Mouse (Mus musculus) kidney, embryonic 14.5 days (tissue): Measurements from ENCODE around the gene Hist1h3i. TPM values are rescaled to one million over a fixed set of nuclear protein-coding genes. Genes with fewer than 3 reads are reported as not detected.
"Not testable (repeated sequence)": the region's sequence is repeated elsewhere in the genome, so short reads cannot be mapped to it uniquely, and the experiment has no call there.

Source experiments
- ATAC-seq: fragments of 200-750 bp; cut with Nextera tagmentation; 2 replicates; pipeline ENCODE4 v1.8.0; 2017; ENCODE audit warnings: moderate number of reproducible peaks, mild to moderate bottlenecking, moderate TSS enrichment, moderate library complexity; ENCODE audit not compliant: low FRiP score, low TSS enrichment
- H3K27ac ChIP-seq: fragments of 300-500 bp; sonication (generic); 2 replicates; pipeline ENCODE4 v1.5.1; 2014; ENCODE audit warnings: low read depth, mild to moderate bottlenecking, low read length, moderate library complexity, mixed read lengths
- H3K27me3 ChIP-seq: fragments of 300-500 bp; sonication (generic); 2 replicates; pipeline ENCODE4 v1.6.1; 2014; ENCODE audit warnings: mild to moderate bottlenecking, low read length; ENCODE audit not compliant: control insufficient read depth, insufficient read depth
- H3K36me3 ChIP-seq: fragments of 300-500 bp; sonication (generic); 2 replicates; pipeline ENCODE4 v1.6.1; 2014; ENCODE audit warnings: low read length, mixed read lengths; ENCODE audit not compliant: control insufficient read depth, insufficient read depth
- H3K4me1 ChIP-seq: fragments of 300-500 bp; sonication (generic); 2 replicates; pipeline ENCODE4 v1.6.1; 2014; ENCODE audit warnings: low read length, mixed read lengths; ENCODE audit not compliant: control insufficient read depth, insufficient read depth
- H3K4me2 ChIP-seq: fragments of 300-500 bp; sonication (generic); replicated peaks from 2 replicates; pipeline ENCODE4 v1.6.1; 2014; ENCODE audit warnings: low read depth, mild to moderate bottlenecking, low read length
- H3K4me3 ChIP-seq: fragments of 300-500 bp; sonication (generic); 2 replicates; pipeline ENCODE4 v1.5.1; 2014; ENCODE audit warnings: mild to moderate bottlenecking, low read length
- H3K9ac ChIP-seq: fragments of 300-500 bp; sonication (generic); 2 replicates; pipeline ENCODE4 v1.6.1; 2014; ENCODE audit warnings: low read depth, mild to moderate bottlenecking, low read length, moderate library complexity
- H3K9me3 ChIP-seq: fragments of 300-500 bp; sonication (generic); 2 replicates; pipeline ENCODE4 v1.6.1; 2016; ENCODE audit warnings: low read length; ENCODE audit not compliant: control insufficient read depth
- WGBS: fragments of 180-500 bp; shearing (Covaris S2); extraction: QIAGEN DNeasy Blood & Tissue Kit; methylation state at CpG from one replicate; pipeline ENCODE4 v1.1.7; 2014; 5-methylcytosine and 5-hydroxymethylcytosine counted together
- polyA plus RNA-seq: library from polyadenylated mRNA; unstranded; fragments of >200 nt; fragmentation: Nextera tagmentation; extraction: Ambion mirVana; gene quantifications from 2 replicates; pipeline ENCODE4 v1.2.1, GENCODE M21; 2014

Gene Hist1h3i
- polyA plus RNA-seq, 1 experiment from 2014 or later: 212 TPM

DNA sequence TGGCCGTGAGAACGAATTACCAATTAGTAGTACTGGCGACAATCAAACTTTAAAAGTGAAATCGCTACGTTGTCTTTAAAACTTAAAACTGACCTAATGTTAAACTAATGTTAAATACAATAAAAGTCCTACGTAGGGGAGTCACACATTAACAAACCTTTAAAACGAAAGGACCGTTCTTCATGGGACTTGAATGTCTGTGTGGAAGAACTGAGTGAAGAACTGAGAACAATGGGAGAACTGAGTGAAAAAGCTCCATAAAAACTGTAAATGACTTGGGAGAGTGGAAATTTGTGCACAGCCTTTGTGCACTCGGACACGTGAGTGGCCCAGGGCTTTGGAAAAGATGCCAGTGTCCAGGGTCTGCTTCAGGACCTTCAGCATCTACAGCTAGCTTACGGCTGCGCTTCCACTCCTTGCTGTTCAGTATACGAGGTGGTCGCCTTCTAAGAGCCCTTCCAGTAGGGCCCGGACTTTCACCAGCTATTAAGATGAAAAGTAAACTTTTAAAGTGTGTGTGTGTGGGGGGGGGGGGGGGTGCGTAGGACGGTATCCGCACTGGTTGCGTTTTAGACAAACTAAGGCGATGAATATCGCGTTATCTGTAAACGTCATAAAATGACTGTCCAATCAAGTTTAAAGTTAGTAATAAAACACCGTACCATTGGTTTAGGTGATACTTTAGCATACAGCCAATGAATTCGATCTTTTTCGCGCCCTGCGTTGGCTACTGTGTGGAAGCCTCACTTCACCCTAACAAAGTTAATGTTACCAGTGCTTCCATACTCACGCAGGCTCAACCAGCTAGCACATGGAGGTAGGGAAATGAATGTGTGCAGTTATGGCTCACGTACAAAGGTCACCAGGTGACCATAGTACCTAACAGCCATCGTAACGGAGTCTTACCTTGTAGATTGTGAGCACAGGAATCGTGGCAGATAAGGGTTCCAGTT is 4.1 kb downstream of the Hist1h3i start:
- Histone ChIP-seq H3K9me3 (no peaks in the 10 kb centered on the region), H3K4me1 (peaks cover 10% of the 10 kb centered on the region), H3K36me3 (no peaks in the 10 kb centered on the region), H3K27me3 (no peaks in the 10 kb centered on the region), H3K4me2 (peak overlapping the region; percentile 88), H3K27ac (peak overlapping the region; percentile 99), H3K9ac (peak overlapping the region; percentile 96), H3K4me3 (peak overlapping the region; percentile 74)
- peak; percentile 80 for ATAC-seq
- WGBS: 4% methylated on average over 33 of the region's 33 CpGs

DNA sequence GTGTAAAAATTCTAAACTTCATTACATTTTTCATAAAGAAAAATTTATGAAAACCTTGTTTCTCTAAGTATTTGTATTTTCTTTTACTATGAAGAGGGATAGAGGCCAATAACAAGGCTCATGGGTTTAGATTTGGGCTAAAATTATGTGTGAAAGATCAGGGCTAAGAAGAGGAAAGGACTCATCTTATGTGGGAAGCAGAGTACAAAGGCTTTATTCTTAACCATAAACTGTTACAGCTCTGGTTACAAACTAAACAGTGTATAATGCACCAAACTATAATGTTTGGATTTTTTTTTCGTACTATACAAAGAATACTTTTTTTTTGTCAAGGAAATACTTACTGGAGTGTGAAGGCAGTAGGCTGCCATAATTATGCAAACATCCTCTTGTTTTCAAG is 27.5 kb downstream of the Hist1h3i start:
- Histone ChIP-seq H3K27ac (no peak overlapping the region), H3K9me3 (no peaks in the 10 kb centered on the region), H3K4me1 (peaks cover 10% of the 10 kb centered on the region; the same call in 1 of the 2 replicates), H3K4me3 (no peak overlapping the region; the same call in 1 of the 2 replicates), H3K27me3 (no peaks in the 10 kb centered on the region), H3K36me3 (no peaks in the 10 kb centered on the region; the same call in 1 of the 2 replicates), H3K9ac (peak overlapping the region; percentile 42; the same call in 1 of the 2 replicates), H3K4me2 (peak overlapping the region; percentile 55)
- no peak for ATAC-seq
- WGBS: 39% methylated on average over 1 of the region's 1 CpGs

DNA sequence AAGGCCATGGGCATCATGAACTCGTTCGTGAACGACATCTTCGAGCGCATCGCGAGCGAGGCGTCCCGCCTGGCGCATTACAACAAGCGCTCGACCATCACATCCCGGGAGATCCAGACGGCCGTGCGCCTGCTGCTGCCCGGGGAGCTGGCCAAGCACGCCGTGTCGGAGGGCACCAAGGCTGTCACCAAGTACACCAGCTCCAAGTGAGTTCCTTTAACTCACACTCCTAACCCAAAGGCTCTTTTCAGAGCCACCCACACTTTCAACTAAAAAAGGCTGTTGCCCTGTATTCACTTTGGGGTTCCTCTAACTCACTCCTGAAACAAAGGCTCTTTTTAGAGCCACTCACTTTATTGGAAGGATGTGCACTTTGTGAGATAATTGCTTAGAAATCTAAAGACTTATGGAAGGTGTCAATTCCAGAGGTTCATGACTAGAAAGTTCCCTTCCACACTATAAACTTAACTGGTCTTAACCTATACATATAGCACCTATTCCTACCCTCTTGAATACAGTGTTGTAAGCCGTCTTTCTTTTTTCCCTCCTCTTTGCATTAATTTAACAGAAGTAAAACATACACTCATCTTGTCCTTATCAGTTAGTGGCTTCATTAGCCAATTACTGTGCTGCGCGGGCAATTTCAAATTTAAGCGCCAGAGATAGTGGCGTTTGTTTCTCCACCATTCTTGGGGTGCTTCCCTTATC is 28.7 kb downstream of the Hist1h3i start:
- H3K9me3 ChIP-seq, H3K4me1 ChIP-seq, H3K36me3 ChIP-seq, ATAC-seq, H3K27me3 ChIP-seq: not testable (repeated sequence)
- Histone ChIP-seq H3K27ac (peak overlapping the region; percentile 95), H3K4me2 (peak overlapping the region; percentile 59), H3K9ac (peak overlapping the region; percentile 61), H3K4me3 (peak overlapping the region; percentile 35)
- WGBS: 2% methylated on average over 23 of the region's 26 CpGs

DNA sequence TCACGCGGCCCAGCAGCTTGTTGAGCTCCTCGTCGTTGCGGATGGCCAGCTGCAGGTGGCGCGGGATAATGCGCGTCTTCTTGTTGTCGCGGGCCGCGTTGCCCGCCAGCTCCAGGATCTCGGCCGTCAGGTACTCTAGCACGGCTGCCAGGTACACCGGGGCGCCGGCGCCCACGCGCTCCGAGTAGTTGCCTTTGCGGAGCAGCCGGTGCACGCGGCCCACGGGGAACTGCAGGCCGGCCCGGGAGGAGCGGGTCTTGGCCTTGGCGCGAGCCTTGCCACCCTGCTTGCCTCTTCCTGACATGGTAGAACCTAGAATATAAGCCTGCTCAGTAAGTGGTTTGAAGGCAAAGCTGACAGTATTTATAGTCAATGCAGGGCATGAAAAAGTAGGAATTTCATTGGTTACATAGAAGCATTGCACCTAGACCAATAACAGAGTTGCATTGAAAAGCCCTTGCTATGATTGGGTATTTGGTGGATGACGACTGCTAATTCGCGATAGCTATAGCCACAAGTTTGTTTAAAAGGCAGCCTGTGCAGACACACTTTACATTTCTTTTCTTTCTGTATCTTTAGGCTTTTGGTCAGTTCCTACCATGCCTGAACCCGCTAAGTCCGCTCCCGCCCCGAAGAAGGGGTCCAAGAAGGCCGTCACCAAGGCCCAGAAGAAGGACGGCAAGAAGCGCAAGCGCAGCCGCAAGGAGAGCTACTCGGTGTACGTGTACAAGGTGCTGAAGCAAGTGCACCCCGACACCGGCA is 29.5 kb downstream of the Hist1h3i start, which contains the start of the genes Hist1h2ak and Hist1h2bn:
Gene Hist1h2ak, minus strand, starts transcription at position 304 of the 762 bp plus-strand sequence.
Gene Hist1h2bn, plus strand, starts transcription at position 600 of the 762 bp plus-strand sequence.
- under 1% methylated on average over 36 of the region's 50 CpGs for WGBS
- H3K36me3 ChIP-seq, H3K27me3 ChIP-seq: not testable (repeated sequence)

DNA sequence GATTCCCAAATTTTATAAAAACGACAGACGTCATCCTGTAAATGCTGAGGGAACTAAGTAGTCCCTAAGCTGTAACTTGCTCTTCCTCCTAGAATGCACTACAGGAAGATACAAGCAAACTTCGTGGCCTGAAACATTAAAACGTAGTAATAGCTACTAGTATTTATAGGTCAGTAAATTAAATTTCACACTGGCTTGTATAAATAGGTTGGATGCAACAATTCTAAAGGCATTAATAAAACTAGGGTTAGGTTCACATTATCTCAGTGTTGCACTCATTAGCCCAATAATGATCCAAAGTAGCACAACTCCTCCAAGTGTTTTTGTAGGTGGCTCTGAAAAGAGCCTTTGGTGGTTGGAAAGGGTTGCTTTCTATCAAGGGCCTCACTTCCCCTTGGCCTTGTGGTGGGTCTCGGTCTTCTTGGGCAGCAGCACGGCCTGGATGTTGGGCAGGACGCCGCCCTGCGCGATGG is 30.1 kb downstream of the Hist1h3i start:
- H3K4me3 ChIP-seq: peak overlapping the region; percentile 43
- WGBS: 3% methylated on average over 8 of the region's 10 CpGs
- peak overlapping the region; percentile 95 for H3K27ac ChIP-seq
- peaks cover 16% of the 10 kb centered on the region for H3K4me1 ChIP-seq
- peak overlapping the region; percentile 59 for H3K4me2 ChIP-seq
- H3K27me3 ChIP-seq: no peaks in the 10 kb centered on the region
- no peaks in the 10 kb centered on the region for H3K9me3 ChIP-seq
- peak overlapping the region; percentile 78 for H3K9ac ChIP-seq
- H3K36me3 ChIP-seq: no peaks in the 10 kb centered on the region; the same call in 1 of the 2 replicates
- no peak for ATAC-seq

More for the DNA sequence above, 29.5 kb downstream of the Hist1h3i start, which contains the start of the genes Hist1h2ak and Hist1h2bn:
- peak; percentile 94 for ATAC-seq
- H3K9me3 ChIP-seq: not testable (repeated sequence)
- H3K27ac ChIP-seq: peak within 1 kb of the TSS; percentile 95
- H3K4me1 ChIP-seq: peaks cover 13% of the 10 kb centered on the region
- peak within 1 kb of the TSS; percentile 43 for H3K4me3 ChIP-seq
- peak within 1 kb of the TSS; percentile 59 for H3K4me2 ChIP-seq
- H3K9ac ChIP-seq: peak within 1 kb of the TSS; percentile 78

DNA sequence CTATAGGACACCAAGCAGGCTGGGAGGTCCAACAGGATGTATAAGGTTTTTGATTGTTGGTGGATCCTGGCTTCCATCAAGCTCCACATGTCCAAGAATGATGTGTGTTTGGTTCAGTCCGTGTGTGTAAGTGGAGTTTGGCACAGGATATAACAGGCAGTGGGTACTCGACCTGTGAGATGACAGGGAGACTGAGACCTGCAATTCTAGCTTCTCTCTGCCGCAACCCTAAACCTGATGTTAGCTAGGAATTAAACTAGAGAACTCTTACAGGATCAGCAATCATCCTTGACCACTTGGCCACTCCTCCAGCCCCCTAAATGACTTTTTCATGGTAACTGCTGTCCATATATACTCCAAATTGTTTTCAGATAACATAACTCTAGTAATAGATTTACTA is 30.8 kb downstream of the Hist1h3i start:
- peak overlapping the region; percentile 59 for H3K4me2 ChIP-seq
- peaks cover 16% of the 10 kb centered on the region for H3K4me1 ChIP-seq
- 23% methylated on average over 3 of the region's 3 CpGs for WGBS
- peak overlapping the region; percentile 43; the same call in 1 of the 2 replicates for H3K4me3 ChIP-seq
- no peak for ATAC-seq
- H3K9me3 ChIP-seq: no peaks in the 10 kb centered on the region
- peak overlapping the region; percentile 95 for H3K27ac ChIP-seq
- H3K36me3 ChIP-seq: no peaks in the 10 kb centered on the region
- no peaks in the 10 kb centered on the region for H3K27me3 ChIP-seq
- peak overlapping the region; percentile 78; the same call in 1 of the 2 replicates for H3K9ac ChIP-seq

DNA sequence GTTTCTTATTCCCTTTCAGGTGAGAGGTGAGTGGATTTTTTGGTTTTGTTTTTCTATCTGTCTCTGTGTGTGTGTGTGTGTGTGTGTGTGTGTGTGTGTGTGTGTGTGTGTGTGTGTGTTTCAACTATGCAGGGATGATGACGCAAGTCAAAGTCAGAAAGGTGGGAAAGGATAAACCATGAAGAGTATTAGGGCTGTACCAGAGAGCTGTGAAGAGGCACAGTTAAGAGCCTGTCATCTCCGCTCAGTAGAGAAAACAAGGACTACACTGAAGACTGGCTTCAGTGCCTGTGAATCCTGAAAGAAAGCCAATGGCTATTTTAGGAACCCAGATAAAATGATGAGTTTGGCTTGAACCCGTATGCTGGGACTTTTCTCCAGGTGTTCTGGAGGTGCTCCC is 31.3 kb downstream of the Hist1h3i start:
- no peak for ATAC-seq
- WGBS: 66% methylated on average over 3 of the region's 3 CpGs
- no peak overlapping the region for H3K9ac ChIP-seq

DNA sequence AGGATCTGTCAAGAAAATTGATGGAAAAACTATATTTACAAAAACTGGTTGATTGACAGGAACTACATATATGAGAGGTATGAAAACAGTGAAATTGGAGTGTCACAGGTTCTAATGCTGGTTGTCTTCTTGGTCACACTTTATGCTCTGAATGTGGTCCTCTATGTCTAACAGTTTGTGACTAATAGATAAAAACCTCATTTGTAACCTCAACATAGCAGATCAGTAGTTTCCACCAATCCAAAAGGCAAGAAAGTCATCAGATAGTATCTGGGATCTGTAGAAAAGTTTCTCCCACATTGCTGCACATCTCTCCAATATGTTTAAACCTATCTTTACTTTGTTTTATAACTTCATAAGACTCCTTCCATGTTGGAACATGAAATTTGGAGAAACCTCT is 31.8 kb downstream of the Hist1h3i start:
- H3K4me3 ChIP-seq: no peak overlapping the region
- H3K27me3 ChIP-seq: no peaks in the 10 kb centered on the region
- no peaks in the 10 kb centered on the region for H3K36me3 ChIP-seq
- H3K4me2 ChIP-seq: no peak overlapping the region
- H3K4me1 ChIP-seq: peaks cover 16% of the 10 kb centered on the region
- H3K9ac ChIP-seq: no peak overlapping the region
- ATAC-seq: no peak
- H3K9me3 ChIP-seq: no peaks in the 10 kb centered on the region
- peak overlapping the region; percentile 55; the same call in 1 of the 2 replicates for H3K27ac ChIP-seq

More for the DNA sequence above, 31.3 kb downstream of the Hist1h3i start:
- H3K27ac ChIP-seq: peak overlapping the region; percentile 95
- no peaks in the 10 kb centered on the region for H3K9me3 ChIP-seq
- no peaks in the 10 kb centered on the region for H3K27me3 ChIP-seq
- no peaks in the 10 kb centered on the region for H3K36me3 ChIP-seq
- H3K4me2 ChIP-seq: no peak overlapping the region
- no peak overlapping the region for H3K4me3 ChIP-seq
- H3K4me1 ChIP-seq: peaks cover 16% of the 10 kb centered on the region
